Mouse (Mus musculus) intestine, embryonic 15.5 days (tissue): ENCODE measurements around the gene Hsf4. TPM values are rescaled to one million over a fixed set of nuclear protein-coding genes. Genes with fewer than 3 reads are reported as not detected.

Experiments
- ATAC-seq: fragments of 200-750 bp; cut with Nextera tagmentation; 2 replicates; pipeline ENCODE4 v1.8.0; 2017; ENCODE audit warnings: moderate TSS enrichment, moderate library complexity
- H3K27ac ChIP-seq: fragments of 300-500 bp; sonication (generic); 2 replicates; pipeline ENCODE4 v1.5.1; 2015; ENCODE audit warnings: mild to moderate bottlenecking, inconsistent platforms
- H3K27me3 ChIP-seq: fragments of 300-500 bp; sonication (generic); replicated peaks from 2 replicates; pipeline ENCODE4 v1.6.1; 2015; ENCODE audit warnings: inconsistent platforms
- H3K36me3 ChIP-seq: fragments of 300-500 bp; sonication (generic); 2 replicates; pipeline ENCODE4 v1.6.1; 2015; ENCODE audit warnings: inconsistent platforms
- H3K4me1 ChIP-seq: fragments of 300-500 bp; sonication (generic); replicated peaks from 2 replicates; pipeline ENCODE4 v1.6.1; 2015; ENCODE audit warnings: inconsistent platforms
- H3K4me2 ChIP-seq: fragments of 300-500 bp; sonication (generic); replicated peaks from 2 replicates; pipeline ENCODE4 v1.6.1; 2015; ENCODE audit warnings: mild to moderate bottlenecking, inconsistent platforms
- H3K4me3 ChIP-seq: fragments of 300-500 bp; sonication (generic); replicated peaks from 2 replicates; pipeline ENCODE4 v1.5.1; 2015; ENCODE audit warnings: inconsistent platforms
- H3K9ac ChIP-seq: fragments of 300-500 bp; sonication (generic); 2 replicates; pipeline ENCODE4 v1.6.1; 2015; ENCODE audit warnings: inconsistent platforms
- H3K9me3 ChIP-seq: fragments of 300-500 bp; sonication (generic); 2 replicates; pipeline ENCODE4 v1.6.1; 2016; ENCODE audit warnings: inconsistent platforms
- WGBS: fragments of 180-500 bp; shearing (Covaris S2); methylation state at CpG from one replicate; pipeline ENCODE4 v1.1.7; 2015; 5-methylcytosine and 5-hydroxymethylcytosine counted together
- polyA plus RNA-seq: library from polyadenylated mRNA; unstranded; fragments of >200 nt; fragmentation: Nextera tagmentation; extraction: Ambion mirVana; gene quantifications from 2 replicates; pipeline ENCODE4 v1.2.1, GENCODE M21; 2015

Gene Hsf4
- polyA plus RNA-seq, 1 experiment from 2014 or later: 0.11 TPM

DNA sequence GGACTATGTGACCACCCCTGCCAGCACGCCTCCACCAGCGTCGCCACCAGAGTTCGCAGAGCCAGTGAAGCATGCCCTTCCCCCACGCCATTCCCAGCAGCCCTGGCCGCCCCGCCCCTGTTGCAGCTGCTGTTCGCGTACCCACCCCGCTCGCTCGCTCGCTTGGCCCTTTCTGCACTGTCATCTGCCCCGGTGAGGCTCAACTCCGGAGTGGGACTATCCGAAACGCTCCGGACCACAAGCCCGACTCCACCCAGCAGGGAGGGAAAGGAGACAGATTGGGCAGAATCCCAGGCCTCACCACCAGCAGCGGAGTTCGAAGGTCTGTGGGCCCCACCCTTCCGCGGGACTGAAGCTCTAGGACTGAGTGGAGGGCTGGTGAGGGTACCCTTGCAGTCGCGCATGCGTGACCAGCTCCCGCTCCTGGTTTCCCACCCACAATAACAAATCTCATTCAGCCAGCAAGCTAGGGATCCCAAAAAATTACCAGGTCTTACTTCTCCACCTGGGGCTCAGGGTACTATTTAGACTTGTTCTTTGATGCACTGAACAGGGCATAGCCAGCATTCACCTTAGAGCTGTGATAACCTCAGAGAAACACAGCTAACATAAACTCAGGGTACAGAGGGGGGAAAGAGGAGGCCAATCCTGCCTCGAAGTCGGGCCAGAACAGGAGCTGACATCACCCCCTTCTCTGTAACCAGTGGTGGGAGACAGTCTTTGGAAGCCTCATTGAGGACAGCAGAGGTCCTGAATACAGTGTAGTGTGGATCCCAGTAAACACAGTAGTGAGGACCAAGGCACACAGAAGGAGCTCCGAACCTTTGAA is 6.9 kb downstream of the Hsf4 start:
- Histone ChIP-seq H3K4me2 (peak overlapping the region; percentile 84), H3K27me3 (peaks cover 76% of the 10 kb centered on the region), H3K4me3 (peak overlapping the region; percentile 43), H3K27ac (no peak overlapping the region), H3K4me1 (peaks cover 22% of the 10 kb centered on the region), H3K9ac (peak overlapping the region; percentile 38), H3K9me3 (no peaks in the 10 kb centered on the region), H3K36me3 (no peaks in the 10 kb centered on the region)
- ATAC-seq: peak; percentile 67
- WGBS: 3% methylated on average over 30 of the region's 30 CpGs

DNA sequence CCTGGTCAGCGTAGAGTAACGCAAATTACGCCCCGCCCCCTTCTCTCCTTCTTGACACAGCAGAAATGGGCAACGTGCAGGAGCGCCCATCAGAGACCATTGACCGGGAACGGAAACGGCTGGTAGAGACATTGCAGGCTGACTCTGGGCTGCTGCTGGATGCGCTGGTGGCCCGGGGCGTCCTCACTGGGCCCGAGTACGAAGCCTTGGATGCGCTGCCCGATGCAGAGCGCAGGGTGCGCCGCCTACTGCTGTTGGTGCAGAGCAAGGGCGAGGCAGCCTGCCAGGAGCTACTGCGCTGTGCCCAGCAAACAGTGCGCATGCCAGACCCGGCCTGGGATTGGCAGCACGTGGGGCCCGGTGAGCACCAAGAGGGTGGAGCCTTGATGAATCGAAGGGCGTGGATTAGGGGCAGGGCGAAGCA is 9.3 kb downstream of the Hsf4 start:
- H3K36me3 ChIP-seq: no peaks in the 10 kb centered on the region
- H3K9me3 ChIP-seq: no peaks in the 10 kb centered on the region
- H3K27ac ChIP-seq: no peak overlapping the region
- ATAC-seq: peak; percentile 63
- H3K4me2 ChIP-seq: peak overlapping the region; percentile 63
- peak overlapping the region; percentile 15 for H3K4me3 ChIP-seq
- peaks cover 22% of the 10 kb centered on the region for H3K4me1 ChIP-seq
- H3K27me3 ChIP-seq: peaks cover 59% of the 10 kb centered on the region
- H3K9ac ChIP-seq: no peak overlapping the region
- 3% methylated on average over 28 of the region's 28 CpGs for WGBS

DNA sequence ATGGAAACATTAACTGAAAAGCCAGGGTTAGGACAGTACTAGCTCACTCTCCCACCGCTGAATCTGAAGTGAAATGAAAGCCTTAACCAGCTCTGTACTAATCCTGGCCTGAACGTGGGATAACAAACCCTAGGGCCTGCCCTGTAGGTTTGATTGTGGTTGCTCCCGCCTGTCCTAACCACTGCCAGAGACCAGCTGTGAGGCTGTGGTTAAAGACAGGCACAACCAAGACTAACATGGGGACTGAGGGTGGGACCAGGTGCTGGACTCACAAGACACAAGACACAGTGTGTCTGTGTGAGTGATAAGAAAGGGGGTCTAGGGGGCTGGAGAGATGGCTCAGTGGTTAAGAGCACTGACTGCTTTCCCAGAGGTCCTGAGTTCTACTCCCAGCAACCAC is 11.0 kb downstream of the Hsf4 start:
- Histone ChIP-seq H3K27me3 (peaks cover 43% of the 10 kb centered on the region), H3K9me3 (no peaks in the 10 kb centered on the region), H3K27ac (no peak overlapping the region), H3K4me2 (no peak overlapping the region), H3K36me3 (no peaks in the 10 kb centered on the region), H3K4me1 (peaks cover 19% of the 10 kb centered on the region), H3K4me3 (no peak overlapping the region), H3K9ac (no peak overlapping the region)
- ATAC-seq: no peak
- WGBS: 72% methylated on average over 3 of the region's 3 CpGs

DNA sequence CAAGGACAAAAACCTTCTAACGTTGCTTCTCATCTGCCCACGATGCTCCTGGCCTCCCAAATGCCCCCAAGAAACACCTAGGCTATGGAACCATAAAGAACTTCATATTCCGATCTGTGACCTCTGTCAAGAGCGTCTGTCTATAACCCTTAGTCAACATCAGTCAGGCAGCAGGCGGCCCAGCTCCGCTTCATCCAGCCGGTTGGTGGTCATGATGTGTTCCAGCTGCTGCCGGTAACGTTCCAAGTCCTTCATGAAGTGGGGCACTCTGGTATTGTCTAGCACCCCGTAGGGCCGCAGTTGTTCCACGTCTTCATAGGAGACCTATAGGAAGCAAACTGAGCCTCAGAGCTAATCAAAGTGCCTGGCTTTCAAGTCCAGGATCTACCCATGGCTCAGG is 12.2 kb downstream of the Hsf4 start:
- Histone ChIP-seq H3K36me3 (no peaks in the 10 kb centered on the region), H3K9ac (no peak overlapping the region), H3K9me3 (no peaks in the 10 kb centered on the region), H3K4me2 (no peak overlapping the region), H3K27ac (no peak overlapping the region), H3K4me3 (no peak overlapping the region), H3K4me1 (peaks cover 10% of the 10 kb centered on the region), H3K27me3 (peaks cover 32% of the 10 kb centered on the region)
- ATAC-seq: no peak
- 91% methylated on average over 12 of the region's 12 CpGs for WGBS

DNA sequence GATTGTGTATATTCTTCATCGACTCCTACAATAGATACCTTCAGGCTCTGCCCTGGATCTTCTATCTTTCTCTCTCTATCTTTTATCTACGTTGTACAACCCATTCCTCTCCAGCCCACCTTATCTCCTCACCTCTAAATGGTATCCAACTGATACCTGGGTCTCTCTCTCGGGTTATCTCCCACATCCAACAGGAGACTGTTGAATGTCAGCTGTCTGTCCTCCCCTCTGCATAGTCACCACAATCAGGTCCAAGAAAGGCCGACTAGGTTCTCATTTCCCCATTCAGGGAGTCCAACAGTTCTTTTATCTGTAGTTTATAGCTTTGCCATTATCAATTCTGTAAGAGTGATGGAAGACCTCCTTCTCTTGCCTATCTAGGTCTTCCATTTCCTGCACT is 12.6 kb downstream of the Hsf4 start:
- no peak overlapping the region for H3K27ac ChIP-seq
- 87% methylated on average over 4 of the region's 4 CpGs for WGBS
- H3K27me3 ChIP-seq: peaks cover 28% of the 10 kb centered on the region
- H3K4me1 ChIP-seq: peaks cover 10% of the 10 kb centered on the region
- H3K36me3 ChIP-seq: no peaks in the 10 kb centered on the region
- H3K4me2 ChIP-seq: no peak overlapping the region
- H3K9ac ChIP-seq: no peak overlapping the region
- ATAC-seq: no peak
- no peaks in the 10 kb centered on the region for H3K9me3 ChIP-seq
- H3K4me3 ChIP-seq: no peak overlapping the region

DNA sequence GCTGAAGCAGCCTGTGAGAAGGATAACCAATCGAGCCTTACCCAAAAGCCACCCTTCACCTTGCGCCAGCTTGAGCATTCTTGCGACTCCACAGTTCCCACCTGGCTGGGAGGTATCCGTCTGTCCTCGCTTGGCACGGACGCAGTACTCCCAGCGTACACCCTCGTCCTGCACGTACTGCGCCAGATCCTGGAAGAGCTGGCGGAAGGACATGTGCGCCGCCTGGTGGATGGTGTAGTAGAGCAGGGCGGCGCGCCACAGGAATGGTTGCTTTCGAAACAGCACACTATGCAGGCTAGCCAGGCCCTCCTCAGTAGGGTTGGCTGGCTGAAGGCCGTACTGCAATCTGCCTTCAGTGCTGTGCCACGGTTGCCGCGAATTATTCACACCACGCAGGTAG is 13.5 kb downstream of the Hsf4 start:
- Histone ChIP-seq H3K9ac (no peak overlapping the region), H3K27me3 (peaks cover 20% of the 10 kb centered on the region), H3K4me1 (peaks cover 10% of the 10 kb centered on the region), H3K36me3 (no peaks in the 10 kb centered on the region), H3K27ac (no peak overlapping the region), H3K4me2 (no peak overlapping the region), H3K4me3 (no peak overlapping the region), H3K9me3 (no peaks in the 10 kb centered on the region)
- peak; percentile 80 for ATAC-seq
- WGBS: 33% methylated on average over 23 of the region's 23 CpGs

DNA sequence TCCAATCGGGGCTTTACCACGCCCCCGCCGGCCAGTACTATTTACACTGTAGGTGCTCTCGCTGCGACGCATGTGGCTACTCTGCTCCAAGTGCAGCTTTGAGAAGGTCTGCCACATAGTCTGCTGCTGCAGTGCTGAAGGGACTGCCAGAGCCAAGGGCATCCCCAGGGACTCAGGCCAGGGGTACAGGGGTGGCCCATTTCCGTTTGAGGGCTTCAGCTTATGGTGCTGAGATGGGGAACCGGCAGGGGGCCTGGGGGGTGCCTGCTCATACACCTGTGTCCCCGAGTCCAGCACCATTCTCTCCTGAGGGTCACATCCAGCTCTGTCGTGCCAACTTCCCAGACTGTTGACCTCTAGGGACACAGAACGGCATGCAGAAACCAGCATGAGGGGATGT is 15.9 kb downstream of the Hsf4 start:
- H3K4me1 ChIP-seq: peaks cover 7% of the 10 kb centered on the region
- ATAC-seq: no peak
- H3K36me3 ChIP-seq: no peaks in the 10 kb centered on the region
- H3K27me3 ChIP-seq: peaks cover 7% of the 10 kb centered on the region
- H3K27ac ChIP-seq: no peak overlapping the region
- no peak overlapping the region for H3K4me2 ChIP-seq
- no peak overlapping the region for H3K4me3 ChIP-seq
- H3K9ac ChIP-seq: no peak overlapping the region
- H3K9me3 ChIP-seq: no peaks in the 10 kb centered on the region
- WGBS: 54% methylated on average over 12 of the region's 12 CpGs

DNA sequence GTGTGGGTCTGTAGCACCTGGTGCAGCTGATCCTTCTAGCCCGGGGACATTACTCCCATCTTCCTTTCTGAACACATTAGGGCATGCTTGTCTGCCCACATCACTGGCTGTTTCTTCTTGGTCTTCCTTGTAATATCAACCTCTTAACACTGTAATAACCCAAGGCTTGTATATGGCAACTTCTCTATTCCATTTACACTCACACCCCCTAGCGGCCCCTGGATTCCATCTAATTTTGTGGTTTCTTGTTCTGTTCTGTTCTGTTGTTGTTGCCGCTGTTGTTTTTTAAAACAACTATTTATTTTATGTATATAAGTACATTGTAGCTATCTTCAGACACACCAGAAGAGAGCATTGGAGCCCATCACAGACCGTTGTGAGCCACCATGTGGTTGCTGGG is 17.3 kb downstream of the Hsf4 start:
- 83% methylated on average over 4 of the region's 4 CpGs for WGBS
- Histone ChIP-seq H3K9me3 (no peaks in the 10 kb centered on the region), H3K4me1 (peaks cover 11% of the 10 kb centered on the region), H3K27ac (no peak overlapping the region), H3K36me3 (no peaks in the 10 kb centered on the region), H3K9ac (no peak overlapping the region), H3K27me3 (peaks cover 11% of the 10 kb centered on the region), H3K4me3 (no peak overlapping the region), H3K4me2 (no peak overlapping the region)
- ATAC-seq: no peak

DNA sequence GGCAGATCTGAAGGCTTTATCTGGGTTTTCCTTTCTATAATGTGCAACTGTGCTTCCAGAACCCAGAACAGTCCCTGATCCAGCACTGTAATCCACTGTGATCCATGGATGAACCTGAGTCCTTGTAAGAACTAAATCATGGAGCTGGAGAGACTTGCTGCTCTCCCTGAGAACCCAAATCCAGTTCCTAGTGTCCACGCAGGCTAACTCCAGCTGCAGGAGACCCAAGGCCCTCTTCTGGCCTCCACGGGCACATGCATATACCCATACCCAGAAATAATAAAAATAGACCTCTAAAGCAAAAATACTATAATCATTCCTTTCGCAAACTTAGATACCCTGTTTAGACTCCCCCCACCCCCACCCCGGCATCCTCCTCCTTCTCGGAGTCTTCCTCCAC is 18.6 kb downstream of the Hsf4 start:
- Histone ChIP-seq H3K27ac (no peak overlapping the region), H3K27me3 (peaks cover 11% of the 10 kb centered on the region), H3K9ac (no peak overlapping the region), H3K36me3 (no peaks in the 10 kb centered on the region), H3K9me3 (no peaks in the 10 kb centered on the region), H3K4me3 (no peak overlapping the region), H3K4me2 (peak overlapping the region; percentile 86; the same call in 1 of the 2 replicates), H3K4me1 (peaks cover 11% of the 10 kb centered on the region)
- no peak for ATAC-seq
- 86% methylated on average over 5 of the region's 5 CpGs for WGBS

DNA sequence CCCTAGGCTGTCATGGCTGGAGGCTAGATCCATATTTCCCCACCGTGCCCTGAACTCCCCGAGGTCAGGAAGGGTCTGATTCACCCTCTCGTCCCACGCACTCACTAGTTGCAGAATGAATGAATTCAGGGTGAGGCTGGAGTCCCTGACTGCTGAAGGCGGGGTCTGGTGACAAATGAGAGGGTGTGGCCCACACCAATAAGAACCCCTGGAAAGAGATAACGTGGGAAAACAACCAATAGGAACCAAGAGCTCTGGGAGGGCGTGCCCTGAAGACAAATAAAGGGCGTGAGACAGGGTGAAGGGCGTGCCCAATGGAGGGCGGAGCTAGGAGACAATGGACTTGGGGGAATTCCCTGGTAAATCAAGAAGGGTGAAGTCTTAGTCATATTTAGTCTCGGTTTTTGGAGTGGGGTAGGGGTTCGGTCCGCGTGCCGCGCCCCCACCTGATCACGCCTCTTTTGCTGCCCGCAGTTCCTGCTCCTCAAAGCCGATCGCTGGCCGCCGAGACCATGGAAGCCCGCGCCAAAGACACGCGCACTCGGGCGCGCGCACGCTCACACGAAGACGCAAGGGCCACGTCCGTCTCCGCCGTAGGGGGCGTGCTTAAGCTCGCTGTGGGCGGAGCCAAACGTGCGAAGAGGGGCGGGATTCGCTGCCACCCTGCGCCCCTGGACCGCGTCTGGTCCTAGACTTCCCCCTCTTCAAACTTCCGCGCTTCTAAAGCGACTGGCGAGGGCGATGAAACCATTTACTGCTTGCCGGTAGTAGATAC is 19.5 kb downstream of the Hsf4 start:
- Histone ChIP-seq H3K9me3 (no peaks in the 10 kb centered on the region), H3K4me1 (peaks cover 11% of the 10 kb centered on the region), H3K36me3 (no peaks in the 10 kb centered on the region), H3K4me2 (peak overlapping the region; percentile 86), H3K27me3 (peaks cover 11% of the 10 kb centered on the region), H3K9ac (peak overlapping the region; percentile 38; the same call in 1 of the 2 replicates), H3K27ac (peak overlapping the region; percentile 56; the same call in 1 of the 2 replicates), H3K4me3 (peak overlapping the region; percentile 48)
- peak; percentile 95 for ATAC-seq
- WGBS: under 1% methylated on average over 53 of the region's 53 CpGs

DNA sequence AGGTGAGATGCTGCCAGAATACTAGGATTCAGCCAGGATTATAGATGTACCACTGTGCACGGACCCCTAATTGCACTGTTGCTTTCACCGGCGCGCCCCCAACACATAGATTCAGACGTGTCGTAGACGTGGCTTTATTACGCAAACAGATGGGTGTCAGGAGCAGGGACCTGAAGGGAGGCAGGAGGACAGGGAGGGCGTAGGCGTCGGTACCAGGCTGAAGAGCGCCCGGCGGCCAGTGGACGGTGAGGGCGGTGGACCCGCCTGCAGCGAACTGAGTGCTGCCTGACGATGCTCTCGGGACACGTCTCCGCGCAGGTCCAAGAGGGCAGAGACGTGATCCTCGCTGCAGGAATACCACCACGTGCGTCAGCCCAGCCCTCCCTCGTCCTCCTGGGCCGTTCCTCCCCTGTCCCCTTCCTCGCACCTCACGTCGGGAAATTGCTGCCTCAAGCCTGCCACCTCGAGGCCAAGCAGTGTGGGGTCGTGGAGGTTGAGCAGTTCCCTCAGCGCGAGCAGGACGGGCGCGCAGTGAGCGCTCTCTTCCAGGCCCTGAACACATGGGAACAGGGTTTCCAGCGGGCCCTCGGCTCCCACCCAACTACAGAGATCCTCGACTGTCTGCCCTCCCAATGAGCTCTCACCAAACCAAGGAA is 20.3 kb downstream of the Hsf4 start, which contains the start of gene 4931428F04Rik:
TSS of gene 4931428F04Rik (minus strand) at position 60 of the 656 bp plus-strand sequence.
- WGBS: 1% methylated on average over 43 of the region's 43 CpGs
- no peaks in the 10 kb centered on the region for H3K9me3 ChIP-seq
- peak; percentile 30 for ATAC-seq

More for the DNA sequence above, 20.3 kb downstream of the Hsf4 start, which contains the start of gene 4931428F04Rik:
- Histone ChIP-seq H3K4me2 (peak within 1 kb of the TSS; percentile 86), H3K4me1 (peaks cover 11% of the 10 kb centered on the region), H3K27ac (peak within 1 kb of the TSS; percentile 56; the same call in 1 of the 2 replicates), H3K36me3 (no peaks in the 10 kb centered on the region), H3K27me3 (peaks cover 11% of the 10 kb centered on the region), H3K9ac (peak within 1 kb of the TSS; percentile 38; the same call in 1 of the 2 replicates), H3K4me3 (peak within 1 kb of the TSS; percentile 48)
